Comparison of ENCODE assay signal across 8 mouse cellular contexts in genomic region chr12:4592541-4593165, GRCm38 (mm10). TPM values are rescaled to one million over a fixed set of nuclear protein-coding genes. Genes with fewer than 3 reads are reported as not detected.
DNase-seq lines count a peak whose midpoint lies in the region; ATAC-seq and TF ChIP-seq lines count a peak whose summit lies in the region.

Gene Itsn2, plus strand, starts transcription at chr12:4592638.
Gene Gm3625, minus strand, starts transcription at chr12:4592927.

- peak; percentile 86 for ATAC-seq in hindbrain, embryonic 15.5 days (ENCODE audit: low FRiP score, low read depth)

- no peaks in the 10 kb centered on the region for H3K36me3 ChIP-seq in hindbrain, embryonic 15.5 days
- H3K36me3 ChIP-seq in macrophage (ENCODE audit: inconsistent target), result no peaks in the 10 kb centered on the region

- intact Hi-C loops in left cerebral cortex, adult 2 months (cut with DNase I), result loop anchor here (5.0 kb wide), 1 partner anchor 175 kb away; the partner anchor contains the start of genes Fam228b and Pfn4

- WGBS in hindbrain, embryonic 15.5 days, result under 1% methylated on average over 42 of the region's 49 CpGs
- under 1% methylated on average over 40 of the region's 49 CpGs for WGBS in macrophage (ENCODE audit: missing documents)

- peak within 1 kb of the TSS; percentile 82 for H3K9ac ChIP-seq in hindbrain, embryonic 15.5 days

- no peaks in the 10 kb centered on the region for H3K9me3 ChIP-seq in hindbrain, embryonic 15.5 days

- no peaks in the 10 kb centered on the region for H3K27me3 ChIP-seq in hindbrain, embryonic 15.5 days

- H3K4me2 ChIP-seq in hindbrain, embryonic 15.5 days, result peak within 1 kb of the TSS; percentile 67

- DNase-seq in ZHBTc4 (ENCODE audit: low read depth, low spot score), result peak; percentile 83
- DNase-seq in cerebellum, postnatal 36 days, result peak; percentile 57 to 67
- peak; percentile 60 for DNase-seq in gastrocnemius, adult 18-20 months (ENCODE audit: low spot score)
- DNase-seq in left cerebral cortex, adult 2 months (ENCODE audit: extremely low spot score in 1 of 2, low spot score in 2 of 2), result peak; percentile 73 to 75
- DNase-seq in retina, postnatal 7 days (ENCODE audit: low read depth, low spot score), result peak; percentile 54
- DNase-seq in urinary bladder, postnatal 14 days (ENCODE audit: low spot score), result peak; percentile 74

- H3K79me2 ChIP-seq in macrophage (ENCODE audit: inconsistent target), result peaks cover 48% of the 10 kb centered on the region

- no peak for TF ChIP-seq CTCF in left cerebral cortex, adult 2 months (IDR thresholded peaks at IDR 0.05)

- H3K4me3 ChIP-seq in hindbrain, embryonic 15.5 days, result peak within 1 kb of the TSS; percentile 70
- H3K4me3 ChIP-seq in left cerebral cortex, adult 2 months, result peak within 1 kb of the TSS; percentile 59
- peak within 1 kb of the TSS; percentile 65 for H3K4me3 ChIP-seq in macrophage (ENCODE audit: inconsistent target)

- peaks cover 19% of the 10 kb centered on the region for H3K4me1 ChIP-seq in hindbrain, embryonic 15.5 days (replicated peaks)

- peak within 1 kb of the TSS; percentile 77 for H3K27ac ChIP-seq in hindbrain, embryonic 15.5 days (replicated peaks)
- peak within 1 kb of the TSS; percentile 95 for H3K27ac ChIP-seq in left cerebral cortex, adult 2 months
- peak within 1 kb of the TSS; percentile 68 for H3K27ac ChIP-seq in macrophage

RNA-seq across cellular contexts. Expression of gene Itsn2, which starts in this region (rescaled TPM):
- 10 to 100 TPM; 22.7 to 25.7 TPM for total RNA-seq in gastrocnemius, adult 18-20 months (2021)
- 24.1 and 25.6 TPM in 2 replicates for polyA plus RNA-seq in hindbrain, embryonic 15.5 days (2015; fragmentation: Nextera tagmentation; extraction: Ambion mirVana)
- 10 to 100 TPM; 69.6 to 73.0 TPM for total RNA-seq in left cerebral cortex, adult 2 months (2021)
- total RNA-seq in macrophage (2018; cell fraction: chromatin; rRNA removed), result 100 to 1,000 TPM; 293 to 540 (median 465) TPM
- total RNA-seq in macrophage (2018; cell fraction: cytosol; rRNA removed), result 100 to 1,000 TPM in 25 of 26 experiments, 10 to 100 TPM in 1; 99.8 to 140 (median 117) TPM
- total RNA-seq in macrophage (2018; cell fraction: nucleus; rRNA removed), result 100 to 1,000 TPM; 157 to 353 (median 230) TPM
- polyA plus RNA-seq in macrophage (2018), result 73.9 to 104 TPM (median 84.9 TPM) in 3 replicates

RNA-seq across cellular contexts. Expression of gene Gm3625, which starts in this region (rescaled TPM):
- total RNA-seq in gastrocnemius, adult 18-20 months (2021), result not detected
- not detected in 2 replicates for polyA plus RNA-seq in hindbrain, embryonic 15.5 days (2015; fragmentation: Nextera tagmentation; extraction: Ambion mirVana)
- not detected for total RNA-seq in left cerebral cortex, adult 2 months (2021)
- total RNA-seq in macrophage (2018; cell fraction: chromatin; rRNA removed), result not detected
- not detected for total RNA-seq in macrophage (2018; cell fraction: cytosol; rRNA removed)
- not detected for total RNA-seq in macrophage (2018; cell fraction: nucleus; rRNA removed)
- not detected in 3 replicates for polyA plus RNA-seq in macrophage (2018)

Comparison
In these comparisons a context has a peak if more than half of its experiments do, and no peak if none do; other contexts are left out.
1. Peak in every context shown above with its lines: DNase-seq, ATAC-seq, H3K4me3 ChIP-seq and H3K27ac ChIP-seq.
2. RNA of gene Gm3625 (polyA plus RNA-seq): not detected in hindbrain, embryonic 15.5 days; not detected in macrophage; every median in the first group is over 10 times any median in the second.